Mouse (Mus musculus): ENCODE measurements around the gene Flna.

GRCm38 (mm10) chrX:74270902-74271551, 21.4 kb upstream of the Flna start:
- TF ChIP-seq CTCF (IDR thresholded peaks at IDR 0.05; ENCODE audit: insufficient read depth, low read depth, low read length) (no peak), POLR2A (IDR thresholded peaks at IDR 0.05; ENCODE audit: insufficient read depth, low read depth, low read length) (no peak)
